Mouse (Mus musculus) spleen, adult 2 months (tissue): Measurements from ENCODE around the gene Desi1.

Source experiments
- CTCF ChIP-seq: fragments of 200-500 bp; IDR thresholded peaks from 2 replicates; pipeline ENCODE4 v1.5.1; 2011; ENCODE audit warnings: mild to moderate bottlenecking, inconsistent platforms; ENCODE audit not compliant: insufficient read depth, insufficient read length, insufficient replicate concordance; ENCODE audit errors: extremely low read depth
- POLR2A ChIP-seq: fragments of 200-500 bp; IDR thresholded peaks from 2 replicates; pipeline ENCODE4 v1.6.1; 2011; ENCODE audit warnings: low read depth, low read length, inconsistent platforms

GRCm38 (mm10) chr15:82035904-82036689, 2.4 kb upstream of the Desi1 start:
- no peak for TF ChIP-seq CTCF
- TF ChIP-seq POLR2A = no peak
